Mouse (Mus musculus) embryonic fibroblast, embryonic 13.5 days (primary cell): ENCODE measurements around the gene Nkapl.

Experiments used
- CTCF ChIP-seq: IDR thresholded peaks from 2 replicates; pipeline ENCODE4 v1.5.1; 2011; ENCODE audit warnings: mild to moderate bottlenecking, control low read depth, low read length, moderate library complexity, borderline replicate concordance; ENCODE audit not compliant: insufficient read depth
- POLR2A ChIP-seq: IDR thresholded peaks from 2 replicates; pipeline ENCODE4 v1.6.1; 2011; ENCODE audit warnings: low read depth, mild to moderate bottlenecking, control low read depth, low read length, moderate library complexity

DNA sequence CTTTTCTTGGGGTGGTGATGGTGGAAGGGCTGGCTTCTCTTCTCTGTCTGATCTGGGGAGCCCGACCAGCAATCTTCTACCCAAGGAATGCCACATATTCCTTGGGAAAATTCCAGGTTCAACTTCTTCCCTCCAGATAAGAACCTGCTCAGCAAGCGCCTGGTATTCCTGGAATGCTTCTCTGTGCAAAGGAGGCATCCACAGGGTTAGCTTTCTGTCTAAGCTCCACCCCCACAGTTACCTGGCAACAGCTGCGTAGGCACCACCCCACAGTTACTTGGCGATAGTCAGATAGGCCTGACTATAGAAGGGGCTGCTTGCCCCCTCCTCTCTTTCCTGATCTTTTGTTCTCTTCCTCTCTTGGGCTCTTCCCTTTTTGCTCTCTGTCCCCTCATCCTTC lies 12.0 kb downstream of the Nkapl start:
- TF ChIP-seq CTCF = no peak
- TF ChIP-seq POLR2A = no peak
